Mouse (Mus musculus) forebrain, embryonic 12.5 days (tissue): Measurements from ENCODE around the gene Havcr2. TPM values are rescaled to one million over a fixed set of nuclear protein-coding genes. Genes with fewer than 3 reads are reported as not detected.

Experiments used
- ATAC-seq: fragments of 200-750 bp; cut with Nextera tagmentation; 2 replicates; pipeline ENCODE4 v1.8.0; 2017; ENCODE audit warnings: moderate TSS enrichment; ENCODE audit not compliant: low FRiP score
- H3K27ac ChIP-seq: fragments of 300-500 bp; sonication (generic); 2 replicates; pipeline ENCODE4 v1.5.1; 2016; ENCODE audit warnings: mild to moderate bottlenecking
- H3K27me3 ChIP-seq: fragments of 300-500 bp; sonication (generic); 2 replicates; pipeline ENCODE4 v1.6.1; 2016; ENCODE audit warnings: mild to moderate bottlenecking
- H3K36me3 ChIP-seq: fragments of 300-500 bp; sonication (generic); replicated peaks from 2 replicates; pipeline ENCODE4 v1.6.1; 2016; ENCODE audit warnings: mild to moderate bottlenecking
- H3K4me1 ChIP-seq: fragments of 300-500 bp; sonication (generic); 2 replicates; pipeline ENCODE4 v1.6.1; 2016
- H3K4me2 ChIP-seq: fragments of 300-500 bp; sonication (generic); 2 replicates; pipeline ENCODE4 v1.6.1; 2016; ENCODE audit warnings: mild to moderate bottlenecking, moderate library complexity
- H3K4me3 ChIP-seq: fragments of 300-500 bp; sonication (generic); replicated peaks from 2 replicates; pipeline ENCODE4 v1.5.1; 2016; ENCODE audit warnings: mild to moderate bottlenecking
- H3K9ac ChIP-seq: fragments of 300-500 bp; sonication (generic); 2 replicates; pipeline ENCODE4 v1.6.1; 2016; ENCODE audit warnings: mild to moderate bottlenecking
- H3K9me3 ChIP-seq: fragments of 300-500 bp; sonication (generic); 2 replicates; pipeline ENCODE4 v1.6.1; 2016
- WGBS: fragments of 180-500 bp; shearing (Covaris S2); methylation state at CpG from one replicate; pipeline ENCODE4 v1.1.7; 2016; 5-methylcytosine and 5-hydroxymethylcytosine counted together
- polyA plus RNA-seq: library from polyadenylated mRNA; unstranded; fragments of >200 nt; fragmentation: Nextera tagmentation; extraction: Ambion mirVana; gene quantifications from 2 replicates; pipeline ENCODE4 v1.2.1, GENCODE M21; 2016

Havcr2 gene
- polyA plus RNA-seq, 1 experiment from 2014 or later = not detected

GRCm38 (mm10) chr11:46437459-46438000 is 17.2 kb upstream of the Havcr2 start:
- Histone ChIP-seq H3K9me3 (no peaks in the 10 kb centered on the region), H3K36me3 (peaks cover 14% of the 10 kb centered on the region), H3K27ac (no peak overlapping the region), H3K4me2 (peak overlapping the region; percentile 77), H3K4me3 (peak overlapping the region; percentile 90), H3K27me3 (no peaks in the 10 kb centered on the region), H3K9ac (peak overlapping the region; percentile 85), H3K4me1 (peaks cover 7% of the 10 kb centered on the region)
- WGBS = 2% methylated on average over 23 of the region's 23 CpGs
- peak; percentile 39; the same call in 1 of the 2 replicates for ATAC-seq

DNA sequence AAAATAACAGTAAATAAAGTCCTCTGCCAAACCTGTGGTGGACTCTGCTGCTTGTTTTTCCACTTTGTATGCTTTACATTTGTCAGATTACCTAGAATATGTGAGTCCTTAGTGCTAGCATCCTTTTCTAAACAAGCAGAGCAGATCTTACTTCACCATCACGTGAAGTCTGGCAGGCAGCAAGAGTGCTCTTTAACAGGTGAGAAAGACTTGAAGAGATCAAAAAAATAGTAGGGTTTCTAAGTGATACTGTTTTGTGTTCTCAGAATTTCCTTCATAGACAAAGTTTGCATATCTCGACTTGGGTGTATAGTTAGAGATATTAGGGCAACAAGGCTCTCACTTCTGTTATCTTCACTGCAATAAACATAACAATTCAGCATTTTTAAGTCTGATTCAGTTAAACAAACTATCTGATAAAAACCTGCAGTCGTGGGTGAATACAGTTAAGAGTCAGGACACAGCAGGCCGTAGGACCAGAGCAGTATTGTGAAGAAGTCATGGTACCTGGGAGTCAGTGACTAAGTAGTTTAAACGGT is 15.7 kb upstream of the Havcr2 start:
- H3K9me3 ChIP-seq = no peaks in the 10 kb centered on the region
- H3K27ac ChIP-seq = no peak overlapping the region
- no peak overlapping the region for H3K4me2 ChIP-seq
- H3K27me3 ChIP-seq = no peaks in the 10 kb centered on the region
- no peak overlapping the region for H3K4me3 ChIP-seq
- no peak for ATAC-seq
- H3K9ac ChIP-seq = no peak overlapping the region
- 92% methylated on average over 5 of the region's 5 CpGs for WGBS
- H3K36me3 ChIP-seq = peaks cover 25% of the 10 kb centered on the region
- H3K4me1 ChIP-seq = peaks cover 7% of the 10 kb centered on the region

DNA sequence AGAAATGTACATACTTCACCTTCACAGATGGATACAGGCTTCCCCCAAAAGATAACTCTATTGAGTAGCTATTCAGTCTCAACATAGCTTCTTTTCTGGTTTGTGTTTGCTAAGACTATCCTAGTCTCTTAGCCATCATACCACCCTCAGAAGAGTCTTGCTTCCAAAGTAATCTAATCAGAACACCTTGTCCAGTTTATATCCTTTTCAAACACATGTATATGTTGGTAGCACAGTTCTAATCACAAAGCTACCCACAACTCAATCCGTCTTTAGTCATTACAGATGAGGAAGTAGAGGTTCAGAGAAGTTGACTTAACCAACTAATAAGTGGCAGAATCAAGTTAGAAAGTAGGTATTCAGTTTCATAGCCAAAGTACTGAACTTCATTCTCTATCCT is 13.0 kb upstream of the Havcr2 start:
- H3K4me1 ChIP-seq = peaks cover 7% of the 10 kb centered on the region
- H3K27me3 ChIP-seq = no peaks in the 10 kb centered on the region
- no peaks in the 10 kb centered on the region for H3K9me3 ChIP-seq
- 98% methylated on average over 1 of the region's 1 CpGs for WGBS
- no peak overlapping the region for H3K27ac ChIP-seq
- no peak overlapping the region for H3K4me3 ChIP-seq
- peaks cover 25% of the 10 kb centered on the region for H3K36me3 ChIP-seq
- H3K9ac ChIP-seq = no peak overlapping the region
- no peak for ATAC-seq
- no peak overlapping the region for H3K4me2 ChIP-seq

GRCm38 (mm10) chr11:46443152-46443551 is 11.6 kb upstream of the Havcr2 start:
- no peaks in the 10 kb centered on the region for H3K27me3 ChIP-seq
- no peak overlapping the region for H3K27ac ChIP-seq
- no peak overlapping the region for H3K4me2 ChIP-seq
- H3K4me1 ChIP-seq = peaks cover under 1% of the 10 kb centered on the region; the same call in 1 of the 2 replicates
- H3K9ac ChIP-seq = no peak overlapping the region
- ATAC-seq = no peak
- WGBS = 92% methylated on average over 1 of the region's 1 CpGs
- H3K4me3 ChIP-seq = no peak overlapping the region
- H3K9me3 ChIP-seq = no peaks in the 10 kb centered on the region
- peaks cover 25% of the 10 kb centered on the region for H3K36me3 ChIP-seq

DNA sequence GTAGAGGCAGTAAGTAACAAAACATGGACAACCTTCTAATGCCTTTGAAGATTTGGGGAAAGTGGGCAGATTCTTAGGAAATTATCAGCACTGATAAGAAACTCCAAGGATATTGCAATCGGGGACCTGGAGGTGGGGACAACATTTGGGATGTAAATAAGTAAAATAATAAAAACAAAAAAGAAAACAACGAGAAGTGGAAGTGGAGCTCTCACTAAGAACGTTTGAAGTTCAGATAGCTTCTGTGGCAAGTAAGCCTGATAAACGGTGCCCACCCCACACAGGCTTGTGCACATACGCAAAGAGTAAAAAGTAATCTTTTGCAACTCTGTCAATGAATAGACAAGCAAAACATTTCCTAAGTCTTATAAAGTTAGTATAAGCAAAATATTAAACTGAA is 10.8 kb upstream of the Havcr2 start:
- Histone ChIP-seq H3K9ac (no peak overlapping the region), H3K4me1 (no peaks in the 10 kb centered on the region), H3K36me3 (peaks cover 25% of the 10 kb centered on the region), H3K9me3 (no peaks in the 10 kb centered on the region), H3K4me3 (no peak overlapping the region), H3K27ac (no peak overlapping the region), H3K4me2 (no peak overlapping the region), H3K27me3 (no peaks in the 10 kb centered on the region)
- WGBS = 92% methylated on average over 5 of the region's 5 CpGs
- no peak for ATAC-seq

DNA sequence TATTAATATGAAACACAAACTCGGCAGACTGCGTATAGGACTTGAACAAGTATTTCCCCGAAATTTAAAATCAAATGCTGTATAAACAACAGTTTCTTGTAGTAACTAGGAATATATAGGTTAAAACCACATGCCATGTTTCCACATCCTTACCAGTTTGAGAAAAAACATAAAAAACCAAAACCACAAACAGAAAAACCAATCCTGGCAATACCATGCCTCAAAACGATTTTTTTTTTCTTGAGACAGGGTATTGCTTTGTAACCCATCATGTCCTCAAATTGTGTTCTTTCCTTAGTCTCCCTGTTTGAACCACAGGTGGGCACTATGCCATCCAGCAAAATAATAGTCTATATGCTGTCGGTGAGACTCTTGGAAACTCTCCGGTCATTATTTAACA is 8.6 kb upstream of the Havcr2 start:
- Histone ChIP-seq H3K9ac (no peak overlapping the region), H3K36me3 (peaks cover 18% of the 10 kb centered on the region), H3K9me3 (no peaks in the 10 kb centered on the region), H3K4me1 (no peaks in the 10 kb centered on the region), H3K27ac (no peak overlapping the region), H3K27me3 (no peaks in the 10 kb centered on the region), H3K4me3 (no peak overlapping the region), H3K4me2 (no peak overlapping the region)
- WGBS = 97% methylated on average over 6 of the region's 6 CpGs
- ATAC-seq = no peak

DNA sequence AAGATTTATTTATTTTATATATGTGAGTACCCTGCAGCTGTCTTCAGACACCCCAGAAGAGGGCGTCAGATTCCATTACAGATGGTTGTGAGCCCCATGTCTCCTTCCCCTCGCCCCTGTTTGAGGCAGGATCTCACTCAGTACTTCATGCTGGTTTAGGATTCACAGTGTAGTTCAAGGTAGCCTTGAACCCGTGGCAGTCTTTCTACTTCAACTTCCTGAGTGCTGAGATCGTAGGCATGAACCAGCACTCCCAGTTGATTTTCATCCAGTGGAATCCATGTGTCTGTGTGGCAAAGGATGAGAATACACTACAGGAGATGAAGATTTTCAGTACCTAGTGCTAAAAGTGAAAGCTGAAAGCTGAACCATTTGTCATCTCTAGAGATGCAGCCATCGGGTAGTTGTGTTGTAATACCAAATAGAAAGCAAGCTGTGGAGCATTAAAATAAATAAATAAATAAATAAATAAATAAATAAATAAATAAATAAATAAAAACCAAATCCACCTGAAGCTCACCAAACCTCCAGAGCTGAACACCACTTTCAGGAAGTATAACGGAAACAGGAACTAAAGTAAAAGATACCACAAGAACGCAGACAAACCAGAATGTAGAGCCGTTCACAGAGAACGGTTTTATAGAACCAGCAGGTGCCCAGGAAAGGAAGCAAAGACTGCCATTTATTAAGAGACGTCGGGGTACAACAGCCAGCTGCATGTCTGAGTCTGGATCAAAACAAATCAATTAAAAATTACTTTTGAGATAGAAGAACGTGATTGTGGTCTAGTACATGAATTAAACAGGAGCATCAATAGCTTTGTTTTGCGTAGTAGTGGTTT is 6.9 kb upstream of the Havcr2 start:
- Histone ChIP-seq H3K4me1 (no peaks in the 10 kb centered on the region), H3K9ac (no peak overlapping the region), H3K36me3 (peaks cover 10% of the 10 kb centered on the region), H3K27me3 (no peaks in the 10 kb centered on the region), H3K4me2 (no peak overlapping the region), H3K4me3 (no peak overlapping the region), H3K27ac (no peak overlapping the region), H3K9me3 (no peaks in the 10 kb centered on the region)
- 76% methylated on average over 13 of the region's 13 CpGs for WGBS
- no peak for ATAC-seq

DNA sequence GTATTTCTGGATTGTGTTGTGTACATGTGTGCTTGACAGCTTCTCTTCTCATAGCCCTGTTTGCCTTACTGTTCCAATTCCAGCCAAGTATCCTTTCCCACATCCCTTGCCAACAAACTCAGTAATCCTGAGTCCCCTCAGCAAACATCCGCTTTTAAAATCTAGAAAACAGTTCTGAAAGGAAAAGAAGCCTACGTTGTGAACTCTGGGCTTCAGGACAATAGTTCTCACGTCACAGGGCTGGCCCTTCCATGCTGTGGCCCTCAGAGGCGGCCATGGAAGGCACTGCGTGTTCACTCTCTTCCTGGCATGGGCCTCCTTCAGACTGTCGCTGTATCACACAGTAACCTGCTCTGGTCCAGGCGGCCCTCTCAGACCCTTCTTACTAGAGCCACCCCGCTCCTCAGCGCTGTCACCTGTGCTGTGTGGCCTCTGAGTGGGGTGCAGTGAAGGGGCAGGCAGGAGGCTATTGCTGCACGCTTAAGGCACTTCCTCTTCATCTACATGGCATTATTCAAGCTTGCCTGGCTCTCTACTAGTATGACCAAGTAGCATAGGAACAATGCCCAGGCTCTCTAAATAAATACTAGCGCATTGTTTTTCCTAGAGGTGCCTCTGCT is 5.2 kb upstream of the Havcr2 start:
- no peak for ATAC-seq
- H3K4me2 ChIP-seq = no peak overlapping the region
- H3K4me1 ChIP-seq = no peaks in the 10 kb centered on the region
- no peaks in the 10 kb centered on the region for H3K9me3 ChIP-seq
- no peaks in the 10 kb centered on the region for H3K27me3 ChIP-seq
- WGBS = 89% methylated on average over 11 of the region's 11 CpGs
- no peak overlapping the region for H3K9ac ChIP-seq
- no peaks in the 10 kb centered on the region; the same call in 1 of the 2 replicates for H3K36me3 ChIP-seq
- H3K4me3 ChIP-seq = no peak overlapping the region
- H3K27ac ChIP-seq = no peak overlapping the region

GRCm38 (mm10) chr11:46459960-46460359 is 5.2 kb downstream of the Havcr2 start:
- H3K27me3 ChIP-seq = no peaks in the 10 kb centered on the region
- H3K4me1 ChIP-seq = no peaks in the 10 kb centered on the region
- H3K4me2 ChIP-seq = no peak overlapping the region
- no peak overlapping the region for H3K9ac ChIP-seq
- H3K36me3 ChIP-seq = no peaks in the 10 kb centered on the region
- H3K27ac ChIP-seq = no peak overlapping the region
- no peaks in the 10 kb centered on the region for H3K9me3 ChIP-seq
- ATAC-seq = no peak
- H3K4me3 ChIP-seq = no peak overlapping the region
- 86% methylated on average over 3 of the region's 3 CpGs for WGBS

GRCm38 (mm10) chr11:46461362-46461761 is 6.6 kb downstream of the Havcr2 start:
- no peaks in the 10 kb centered on the region for H3K36me3 ChIP-seq
- H3K27me3 ChIP-seq = no peaks in the 10 kb centered on the region
- H3K4me1 ChIP-seq = no peaks in the 10 kb centered on the region
- no peaks in the 10 kb centered on the region for H3K9me3 ChIP-seq
- no peak overlapping the region for H3K4me2 ChIP-seq
- no peak for ATAC-seq
- H3K27ac ChIP-seq = no peak overlapping the region
- no peak overlapping the region for H3K9ac ChIP-seq
- WGBS = 76% methylated on average over 5 of the region's 5 CpGs
- H3K4me3 ChIP-seq = no peak overlapping the region

- Histone ChIP-seq H3K36me3 (no peaks in the 10 kb centered on the region), H3K27ac (no peak overlapping the region), H3K4me3 (no peak overlapping the region), H3K4me2 (no peak overlapping the region), H3K9me3 (no peaks in the 10 kb centered on the region), H3K9ac (no peak overlapping the region), H3K4me1 (no peaks in the 10 kb centered on the region), H3K27me3 (no peaks in the 10 kb centered on the region)
- ATAC-seq = no peak
- 79% methylated on average over 5 of the region's 5 CpGs for WGBS
Observed at GRCm38 (mm10) chr11:46461931-46462330, 7.2 kb downstream of the Havcr2 start.

- Histone ChIP-seq H3K4me3 (no peak overlapping the region), H3K27ac (no peak overlapping the region), H3K4me1 (no peaks in the 10 kb centered on the region), H3K4me2 (no peak overlapping the region), H3K9me3 (no peaks in the 10 kb centered on the region), H3K27me3 (no peaks in the 10 kb centered on the region), H3K36me3 (no peaks in the 10 kb centered on the region), H3K9ac (no peak overlapping the region)
- WGBS = 93% methylated on average over 2 of the region's 2 CpGs
- ATAC-seq = no peak
Observed at GRCm38 (mm10) chr11:46466878-46467277, 12.1 kb downstream of the Havcr2 start.
